Mouse (Mus musculus) lung, postnatal 0 days (tissue): Measurements from ENCODE around the gene Trpm8.

ENCODE experiments used
- CTCF ChIP-seq: IDR thresholded peaks from 2 replicates; pipeline ENCODE4 v1.5.1; 2016; ENCODE audit warnings: antibody characterized with exemption, mild to moderate bottlenecking
- EP300 ChIP-seq: IDR thresholded peaks from 2 replicates; pipeline ENCODE4 v1.6.1; 2016; ENCODE audit warnings: antibody characterized with exemption, mild to moderate bottlenecking, control low read depth

GRCm38 (mm10) chr1:88355681-88356080, 78.2 kb downstream of the Trpm8 start:
- no peak for TF ChIP-seq CTCF
- TF ChIP-seq EP300 = no peak
